Mouse (Mus musculus) midbrain, embryonic 14.5 days (tissue): ENCODE results near the gene Megf11. TPM values are rescaled to one million over a fixed set of nuclear protein-coding genes. Genes with fewer than 3 reads are reported as not detected.
"Not testable (repeated sequence)": the region's sequence is repeated elsewhere in the genome, so short reads cannot be mapped to it uniquely, and the experiment has no call there.

Experiments
- ATAC-seq: fragments of 200-750 bp; cut with Nextera tagmentation; 2 replicates; pipeline ENCODE4 v1.8.0; 2017; ENCODE audit warnings: moderate number of reproducible peaks, moderate library complexity; ENCODE audit not compliant: low FRiP score, low TSS enrichment
- DNase-seq: peaks from one replicate; pipeline ENCODE4 v3.0.0-alpha.2; 2015
- H3K27ac ChIP-seq: fragments of 300-500 bp; sonication (generic); replicated peaks from 2 replicates; pipeline ENCODE4 v1.5.1; 2014; ENCODE audit warnings: mild to moderate bottlenecking, low read depth, low read length, moderate library complexity
- H3K27me3 ChIP-seq: fragments of 300-500 bp; sonication (generic); 2 replicates; pipeline ENCODE4 v1.6.1; 2014; ENCODE audit warnings: low read length, control low read depth, mixed read lengths; ENCODE audit not compliant: control insufficient read depth, insufficient read depth
- H3K36me3 ChIP-seq: fragments of 300-500 bp; sonication (generic); 2 replicates; pipeline ENCODE4 v1.6.1; 2014; ENCODE audit warnings: low read length, control low read depth; ENCODE audit not compliant: control insufficient read depth, insufficient read depth
- H3K4me1 ChIP-seq: fragments of 300-500 bp; sonication (generic); 2 replicates; pipeline ENCODE4 v1.6.1; 2014; ENCODE audit warnings: mild to moderate bottlenecking, antibody characterized with exemption, low read length, control low read depth; ENCODE audit not compliant: control insufficient read depth, insufficient read depth
- H3K4me2 ChIP-seq: fragments of 300-500 bp; sonication (generic); 2 replicates; pipeline ENCODE4 v1.6.1; 2014; ENCODE audit warnings: mild to moderate bottlenecking, low read length, moderate library complexity
- H3K4me3 ChIP-seq: fragments of 300-500 bp; sonication (generic); replicated peaks from 2 replicates; pipeline ENCODE4 v1.5.1; 2014; ENCODE audit warnings: low read depth, low read length
- H3K9ac ChIP-seq: fragments of 300-500 bp; sonication (generic); replicated peaks from 2 replicates; pipeline ENCODE4 v1.6.1; 2014; ENCODE audit warnings: mild to moderate bottlenecking, low read length, moderate library complexity
- H3K9me3 ChIP-seq: fragments of 300-500 bp; sonication (generic); 2 replicates; pipeline ENCODE4 v1.6.1; 2016; ENCODE audit warnings: low read length, control low read depth, mixed read lengths; ENCODE audit not compliant: control insufficient read depth
- WGBS: fragments of 180-500 bp; shearing (Covaris S2); extraction: QIAGEN DNeasy Blood & Tissue Kit; methylation state at CpG from one replicate; pipeline ENCODE4 v1.1.7; 2014; 5-methylcytosine and 5-hydroxymethylcytosine counted together
- polyA plus RNA-seq: library from polyadenylated mRNA; unstranded; fragments of >200 nt; fragmentation: Nextera tagmentation; extraction: Ambion mirVana; gene quantifications from 2 replicates; pipeline ENCODE4 v1.2.1, GENCODE M21; 2014

Gene Megf11
- polyA plus RNA-seq, 1 experiment from 2014 or later = 18.6 TPM

GRCm38 (mm10) chr9:64702391-64702790 lies 317.0 kb downstream of the Megf11 start:
- ATAC-seq = no peak
- Histone ChIP-seq H3K9me3 (no peaks in the 10 kb centered on the region), H3K9ac (no peak overlapping the region), H3K27me3 (no peaks in the 10 kb centered on the region), H3K4me1 (no peaks in the 10 kb centered on the region), H3K4me3 (no peak overlapping the region), H3K4me2 (no peak overlapping the region), H3K27ac (no peak overlapping the region), H3K36me3 (peaks cover 19% of the 10 kb centered on the region)
- DNase-seq = no peak

GRCm38 (mm10) chr9:64702937-64703336 lies 317.5 kb downstream of the Megf11 start:
- no peak overlapping the region for H3K27ac ChIP-seq
- H3K4me3 ChIP-seq = no peak overlapping the region
- H3K4me2 ChIP-seq = no peak overlapping the region
- no peaks in the 10 kb centered on the region for H3K4me1 ChIP-seq
- ATAC-seq (no peak), DNase-seq (no peak)
- no peaks in the 10 kb centered on the region for H3K27me3 ChIP-seq
- WGBS = 78% methylated on average over 2 of the region's 2 CpGs
- no peak overlapping the region for H3K9ac ChIP-seq
- no peaks in the 10 kb centered on the region for H3K9me3 ChIP-seq
- peaks cover 22% of the 10 kb centered on the region for H3K36me3 ChIP-seq

- no peak overlapping the region for H3K27ac ChIP-seq
- H3K27me3 ChIP-seq = no peaks in the 10 kb centered on the region
- H3K9me3 ChIP-seq = no peaks in the 10 kb centered on the region
- no peak overlapping the region for H3K4me3 ChIP-seq
- H3K36me3 ChIP-seq = peaks cover 27% of the 10 kb centered on the region
- no peaks in the 10 kb centered on the region for H3K4me1 ChIP-seq
- no peak overlapping the region for H3K4me2 ChIP-seq
- no peak for ATAC-seq
- DNase-seq = no peak
- H3K9ac ChIP-seq = no peak overlapping the region
Measured at GRCm38 (mm10) chr9:64703420-64703965, 318.1 kb downstream of the Megf11 start.

GRCm38 (mm10) chr9:64704073-64704840 lies 318.8 kb downstream of the Megf11 start:
- ATAC-seq (no peak), DNase-seq (no peak)
- no peaks in the 10 kb centered on the region for H3K9me3 ChIP-seq
- no peak overlapping the region for H3K4me2 ChIP-seq
- H3K27me3 ChIP-seq = no peaks in the 10 kb centered on the region
- 90% methylated on average over 5 of the region's 5 CpGs for WGBS
- no peak overlapping the region for H3K9ac ChIP-seq
- H3K36me3 ChIP-seq = peaks cover 29% of the 10 kb centered on the region
- no peak overlapping the region for H3K27ac ChIP-seq
- no peak overlapping the region for H3K4me3 ChIP-seq
- no peaks in the 10 kb centered on the region for H3K4me1 ChIP-seq

GRCm38 (mm10) chr9:64710291-64710690 lies 324.9 kb downstream of the Megf11 start:
- DNase-seq, H3K4me3 ChIP-seq, H3K27ac ChIP-seq, H3K9me3 ChIP-seq, H3K4me1 ChIP-seq, H3K4me2 ChIP-seq, H3K27me3 ChIP-seq, H3K9ac ChIP-seq, ATAC-seq: not testable (repeated sequence)
- peaks cover 24% of the 10 kb centered on the region for H3K36me3 ChIP-seq
- WGBS = 90% methylated on average over 4 of the region's 5 CpGs

- H3K9ac ChIP-seq = no peak overlapping the region
- no peak overlapping the region for H3K4me2 ChIP-seq
- H3K27me3 ChIP-seq = no peaks in the 10 kb centered on the region
- ATAC-seq = no peak
- no peaks in the 10 kb centered on the region for H3K9me3 ChIP-seq
- no peak for DNase-seq
- WGBS = 83% methylated on average over 5 of the region's 5 CpGs
- H3K27ac ChIP-seq = no peak overlapping the region
- H3K36me3 ChIP-seq = peaks cover 42% of the 10 kb centered on the region
- H3K4me3 ChIP-seq = no peak overlapping the region
- H3K4me1 ChIP-seq = no peaks in the 10 kb centered on the region
Measured at GRCm38 (mm10) chr9:64719526-64720163, 334.2 kb downstream of the Megf11 start.

GRCm38 (mm10) chr9:64726454-64726853 lies 341.0 kb downstream of the Megf11 start:
- no peaks in the 10 kb centered on the region for H3K27me3 ChIP-seq
- ATAC-seq (no peak), DNase-seq (no peak)
- H3K27ac ChIP-seq = no peak overlapping the region
- H3K9me3 ChIP-seq = no peaks in the 10 kb centered on the region
- H3K4me2 ChIP-seq = no peak overlapping the region
- H3K36me3 ChIP-seq = peaks cover 38% of the 10 kb centered on the region
- 95% methylated on average over 5 of the region's 5 CpGs for WGBS
- H3K4me1 ChIP-seq = no peaks in the 10 kb centered on the region
- no peak overlapping the region for H3K4me3 ChIP-seq
- H3K9ac ChIP-seq = no peak overlapping the region

GRCm38 (mm10) chr9:64731029-64731560 lies 345.7 kb downstream of the Megf11 start:
- WGBS = 95% methylated on average over 3 of the region's 3 CpGs
- H3K27me3 ChIP-seq = no peaks in the 10 kb centered on the region
- H3K4me1 ChIP-seq = peaks cover 4% of the 10 kb centered on the region
- no peak overlapping the region for H3K4me2 ChIP-seq
- no peak overlapping the region for H3K27ac ChIP-seq
- no peak overlapping the region for H3K4me3 ChIP-seq
- H3K9me3 ChIP-seq = no peaks in the 10 kb centered on the region
- DNase-seq (no peak), ATAC-seq (no peak)
- no peak overlapping the region for H3K9ac ChIP-seq
- H3K36me3 ChIP-seq = peaks cover 9% of the 10 kb centered on the region
